Mouse (Mus musculus): ENCODE data around the gene Mob1b.

Gene Mob1b

DNA sequence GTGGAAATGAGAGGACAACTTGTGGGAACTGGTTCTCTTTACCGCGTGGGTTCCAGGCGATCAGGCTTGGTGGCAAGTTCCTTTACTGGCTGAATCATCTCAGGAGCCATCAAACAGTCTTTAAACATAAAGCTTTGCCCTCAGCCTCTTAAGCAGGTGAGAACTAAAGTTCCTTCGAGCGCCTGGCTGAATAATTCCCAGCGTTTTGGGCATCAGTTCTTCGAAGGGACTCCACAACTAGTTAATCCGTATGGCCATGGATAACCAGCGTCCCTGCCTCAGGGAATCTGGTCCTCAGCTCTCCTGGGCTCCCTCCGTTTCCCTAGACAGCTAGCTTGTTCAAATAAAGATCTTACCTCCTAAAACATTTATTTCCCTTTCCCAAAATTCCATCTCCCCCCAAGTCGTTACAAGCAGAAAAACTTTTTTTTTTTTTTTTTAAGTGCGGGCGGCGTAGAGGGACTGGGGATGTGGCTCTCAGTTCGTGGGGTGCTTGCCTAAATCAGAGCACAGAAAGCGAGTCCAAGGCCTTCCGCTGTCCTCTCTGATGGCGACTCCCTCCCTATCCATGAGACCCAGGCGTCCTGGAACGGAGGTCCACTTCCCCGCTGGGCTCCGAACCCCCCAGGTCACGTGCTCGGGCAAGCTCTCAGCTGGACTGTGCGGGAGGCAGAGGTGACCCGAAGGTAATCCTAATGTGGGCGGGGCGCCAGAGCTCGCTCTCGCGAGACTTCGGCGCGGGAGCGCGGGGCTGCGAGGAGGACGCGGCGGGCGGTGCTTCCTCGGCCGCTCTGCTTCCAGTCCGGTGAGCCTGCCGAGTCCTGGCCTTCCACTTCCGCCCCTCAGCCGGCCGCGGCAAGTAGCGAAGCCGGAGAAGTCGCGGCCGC lies at the start of gene Mob1b:
Gene Mob1b, plus strand, starts transcription at position 740 of the 887 bp plus-strand sequence.
- DNase-seq (ENCODE audit: low spot score in 2 of 2), result peak; percentile 94 to 96

DNA sequence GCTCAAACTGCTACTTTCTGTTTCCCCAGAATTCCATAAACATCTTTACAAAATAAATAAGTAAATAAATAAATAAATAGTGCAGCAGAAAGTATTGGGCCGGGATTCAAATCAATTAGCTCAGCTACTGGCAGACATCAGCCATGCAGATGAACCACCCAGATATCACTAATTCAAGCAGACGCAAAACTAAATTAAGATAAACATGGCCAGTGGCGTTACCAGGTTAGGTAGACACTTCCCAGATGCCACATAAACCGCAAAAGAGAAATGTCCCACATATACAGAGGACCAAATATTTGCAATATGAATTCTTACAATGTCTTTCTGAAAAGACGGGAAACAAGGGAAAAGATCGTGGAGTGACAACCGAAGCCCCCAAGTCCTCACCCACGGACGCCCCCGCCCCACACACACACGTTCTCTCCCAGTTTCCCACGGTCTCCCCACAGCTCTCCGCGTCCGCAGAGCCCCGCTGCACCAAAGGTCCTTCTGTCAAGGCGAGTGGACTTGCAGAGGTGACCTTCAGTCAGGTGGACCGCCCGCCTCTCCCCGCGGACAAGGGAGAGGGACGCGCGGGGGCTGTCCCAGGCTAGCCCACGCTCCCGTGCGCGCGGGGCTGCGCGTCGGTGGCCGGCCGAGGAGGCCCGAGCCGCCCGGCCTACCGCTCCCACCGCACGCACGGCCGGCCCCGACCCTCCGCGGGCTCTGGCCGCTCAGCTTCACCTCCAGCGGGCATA lies 45.8 kb upstream of the Mob1b start:
- DNase-seq (ENCODE audit: low spot score in 2 of 2), result peak in 1 of 2 experiments; percentile 8

DNA sequence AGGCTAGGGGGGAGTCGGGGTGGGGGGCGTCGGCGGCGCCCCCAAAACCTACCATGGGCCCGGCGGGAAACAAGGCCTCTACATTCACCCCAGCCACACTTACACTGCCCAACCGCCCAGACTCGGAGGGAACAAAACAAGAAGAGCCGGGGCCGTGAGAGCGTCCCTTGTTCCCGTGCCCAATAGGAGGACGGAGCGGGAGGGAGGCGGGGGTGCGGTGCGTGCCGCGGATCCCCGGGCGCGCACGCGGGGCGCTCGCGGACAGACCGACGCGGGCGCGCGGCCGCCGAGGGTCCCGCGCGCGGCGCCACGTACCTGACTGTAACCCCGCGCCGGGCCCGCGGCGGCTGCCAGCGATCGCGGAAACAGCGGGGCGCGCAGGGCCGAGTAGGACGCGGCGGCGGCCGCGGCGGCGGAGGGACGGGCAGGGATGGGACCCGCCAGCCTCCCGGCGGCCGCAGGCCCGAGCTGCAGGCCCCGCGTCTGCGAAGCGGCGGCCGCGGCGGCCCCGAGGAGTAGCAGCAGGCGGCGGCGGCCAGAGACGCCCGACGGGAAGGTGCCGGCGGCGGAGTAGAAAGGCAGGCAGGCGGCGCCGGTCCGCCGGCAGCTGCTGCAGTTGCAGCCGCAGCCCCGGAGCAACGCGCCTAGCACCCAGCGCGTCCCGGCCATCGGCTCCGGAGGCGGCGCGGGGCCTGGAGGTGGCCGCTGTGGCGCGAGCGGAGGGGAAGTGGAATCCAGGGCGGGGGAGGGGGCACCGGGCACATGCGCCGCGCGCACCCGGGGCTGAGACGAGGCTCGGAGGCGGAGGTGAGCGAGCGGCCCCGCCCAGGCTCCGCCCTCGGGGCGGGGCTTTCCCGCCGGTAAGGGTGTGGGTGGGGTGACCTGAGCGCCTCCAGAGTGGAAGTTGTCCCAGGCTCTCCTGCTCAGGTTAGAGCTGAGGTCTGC lies 44.9 kb upstream of the Mob1b start, which contains the start of gene Grsf1:
Gene Grsf1, minus strand, starts transcription at position 729 of the 945 bp plus-strand sequence.
- DNase-seq (ENCODE audit: low spot score in 2 of 2), result peak; percentile 80 to 84

DNA sequence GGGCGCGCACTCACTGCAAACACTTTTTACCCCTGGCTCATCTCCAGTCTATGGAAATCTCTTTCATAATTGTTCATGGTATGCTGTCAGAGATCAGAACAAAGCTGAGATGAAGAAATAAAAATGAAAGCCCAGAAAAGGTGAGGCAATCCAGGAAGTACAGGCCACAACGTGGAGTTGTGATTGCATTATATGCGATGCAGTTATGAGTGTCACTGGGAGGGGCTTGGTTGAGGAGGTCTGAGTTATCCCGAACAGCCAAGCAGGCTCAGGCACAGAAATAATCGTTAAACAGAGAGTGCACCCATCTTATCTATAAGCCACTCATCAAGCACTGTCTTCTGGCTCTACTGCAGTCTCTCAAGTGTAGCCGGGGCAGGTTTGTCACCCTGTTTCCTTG lies 41.7 kb upstream of the Mob1b start:
- no peak for DNase-seq (ENCODE audit: low spot score in 2 of 2)

DNA sequence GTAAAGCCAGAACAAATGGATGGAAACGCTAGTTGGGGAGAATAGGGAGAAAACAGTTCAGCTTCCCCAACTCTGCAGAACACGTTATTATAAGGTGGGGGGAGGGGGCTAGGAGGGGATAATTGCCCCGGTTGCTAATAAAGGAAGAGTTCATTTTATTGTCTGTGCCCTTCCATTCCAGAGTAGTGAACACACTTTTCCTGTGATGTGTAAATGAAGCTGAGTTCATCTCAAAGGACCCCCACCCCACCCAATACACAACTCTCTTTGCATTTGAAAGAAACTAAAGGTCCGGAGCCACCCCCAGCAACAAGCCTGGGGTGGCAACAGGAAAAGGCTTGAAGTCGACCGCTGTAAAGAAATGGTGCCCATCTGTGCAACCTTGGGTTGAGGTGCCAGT lies 41.3 kb upstream of the Mob1b start:
- no peak for DNase-seq (ENCODE audit: low spot score in 2 of 2)

DNA sequence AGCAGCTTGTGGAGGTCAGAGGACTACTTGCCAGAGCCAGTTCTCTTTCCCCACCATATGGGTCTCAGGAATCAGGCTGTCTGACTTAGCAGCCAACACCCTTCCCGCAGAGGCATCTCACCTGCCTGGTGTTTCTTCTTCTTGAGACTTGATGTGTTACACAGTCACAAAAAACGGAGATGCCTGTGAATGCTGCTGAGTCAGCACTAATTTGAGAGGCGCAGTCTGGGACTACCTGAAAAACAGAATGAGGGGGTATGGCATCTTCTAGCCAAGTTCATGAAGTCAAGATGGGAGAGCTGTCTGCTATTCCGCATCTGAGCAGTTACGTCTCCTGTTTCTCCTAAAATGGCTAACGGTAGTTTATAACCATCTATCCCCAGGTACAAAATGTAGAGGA lies 40.1 kb upstream of the Mob1b start:
- no peak for DNase-seq (ENCODE audit: low spot score in 2 of 2)

DNA sequence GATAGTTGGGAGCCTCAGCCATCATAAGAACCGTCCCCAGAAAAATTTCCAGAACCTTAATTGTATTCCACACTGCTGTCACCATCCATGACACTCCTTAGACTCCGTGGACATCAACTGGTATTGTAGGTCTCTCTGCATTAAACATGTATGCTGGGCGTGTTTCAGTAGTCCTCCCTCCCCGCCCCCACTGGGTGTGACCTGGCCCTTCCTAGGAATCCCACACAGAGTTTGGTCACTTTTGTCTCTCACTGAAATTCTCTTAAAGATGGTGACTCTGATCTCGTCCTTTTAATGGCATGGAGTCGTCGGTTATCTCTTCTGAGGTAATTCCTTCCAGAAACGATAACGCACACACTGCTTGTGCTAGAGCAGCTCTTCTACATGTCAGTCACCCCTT lies 36.9 kb upstream of the Mob1b start:
- DNase-seq (ENCODE audit: low spot score in 2 of 2), result no peak

DNA sequence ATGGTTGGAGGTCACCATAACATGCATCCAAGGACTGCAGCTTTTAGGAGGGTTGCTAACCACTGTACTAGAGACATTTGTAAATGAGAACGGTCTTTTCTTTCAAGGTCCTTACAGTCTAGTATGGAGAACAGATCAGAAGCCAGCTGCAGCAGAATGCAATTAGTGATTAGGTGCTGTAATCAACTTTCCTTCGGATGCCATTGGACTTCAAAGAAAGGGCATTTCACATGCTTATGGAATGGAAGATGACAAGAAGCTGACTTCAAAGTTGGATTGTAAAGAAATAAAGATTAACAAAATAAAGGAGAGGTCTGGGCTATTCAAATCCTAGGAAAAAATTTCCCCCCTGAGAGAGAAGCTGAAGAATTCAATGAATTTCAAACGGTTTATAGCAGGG lies 36.4 kb upstream of the Mob1b start:
- DNase-seq (ENCODE audit: low spot score in 2 of 2), result no peak

DNA sequence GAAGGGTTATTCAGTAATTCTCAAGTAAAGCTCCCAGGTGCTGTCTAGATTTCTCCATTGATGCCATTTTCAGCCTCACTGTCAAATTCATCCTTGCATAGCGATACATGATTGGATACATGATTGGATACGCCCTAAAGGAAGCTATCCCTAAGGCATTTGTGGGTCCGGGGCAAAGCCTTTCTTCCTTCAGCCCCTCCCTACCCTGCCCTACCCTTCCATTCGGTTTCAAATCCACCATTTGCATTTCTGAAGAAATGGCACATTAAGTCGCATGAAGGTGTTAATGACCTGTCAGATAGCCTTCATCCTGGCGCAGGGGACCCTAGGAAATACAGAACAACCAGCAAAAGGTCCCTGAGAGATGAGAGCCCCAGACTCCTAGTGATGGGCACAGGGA lies 35.3 kb upstream of the Mob1b start:
- DNase-seq (ENCODE audit: low spot score in 2 of 2), result no peak

DNA sequence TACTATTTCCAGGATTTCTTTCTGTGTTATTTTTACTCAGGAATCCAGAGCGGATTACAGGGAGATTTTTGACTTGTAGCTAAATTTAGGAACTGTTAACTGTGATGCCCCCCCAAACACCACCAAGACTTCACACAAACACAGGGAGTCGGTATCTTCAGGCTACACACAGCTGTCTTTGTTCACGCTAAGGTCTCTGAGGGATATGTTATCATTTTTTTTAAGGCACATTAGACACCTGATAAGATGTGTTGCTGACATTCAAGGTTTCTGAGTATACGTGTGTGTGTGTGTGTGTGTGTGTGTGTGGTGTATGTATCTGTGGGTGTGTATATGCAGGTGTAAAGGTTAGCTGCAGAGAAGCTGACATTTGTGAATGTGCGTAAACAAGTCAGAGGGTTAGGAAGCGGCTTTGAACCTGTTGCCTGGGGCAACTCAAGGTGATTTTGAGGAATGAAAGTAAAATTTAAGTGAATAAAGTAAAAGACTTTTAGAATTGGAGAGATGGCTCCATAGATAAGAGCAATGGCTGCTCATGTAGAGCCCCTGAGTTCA lies 34.8 kb upstream of the Mob1b start:
- no peak for DNase-seq (ENCODE audit: low spot score in 2 of 2)

DNA sequence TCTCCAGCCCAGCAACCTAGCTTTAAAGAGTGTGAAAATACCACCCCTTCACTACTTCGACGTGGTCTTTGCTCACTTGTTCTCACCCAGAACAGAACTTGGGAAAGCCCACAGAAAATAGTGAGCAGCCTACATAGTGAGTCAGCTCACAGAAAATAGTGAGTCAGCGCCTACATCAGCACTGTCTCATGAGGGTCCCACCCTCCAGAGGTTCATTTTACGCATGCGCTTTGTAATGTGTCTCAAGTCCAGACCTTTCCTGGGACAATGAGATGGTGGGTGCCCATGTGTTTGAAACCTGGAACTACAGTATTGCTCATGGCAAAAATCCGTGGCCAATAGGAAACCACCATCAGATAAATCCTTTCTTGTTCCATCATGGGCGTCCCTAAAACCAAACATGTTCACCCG lies 32.7 kb upstream of the Mob1b start:
- no peak for DNase-seq (ENCODE audit: low spot score in 2 of 2)

DNA sequence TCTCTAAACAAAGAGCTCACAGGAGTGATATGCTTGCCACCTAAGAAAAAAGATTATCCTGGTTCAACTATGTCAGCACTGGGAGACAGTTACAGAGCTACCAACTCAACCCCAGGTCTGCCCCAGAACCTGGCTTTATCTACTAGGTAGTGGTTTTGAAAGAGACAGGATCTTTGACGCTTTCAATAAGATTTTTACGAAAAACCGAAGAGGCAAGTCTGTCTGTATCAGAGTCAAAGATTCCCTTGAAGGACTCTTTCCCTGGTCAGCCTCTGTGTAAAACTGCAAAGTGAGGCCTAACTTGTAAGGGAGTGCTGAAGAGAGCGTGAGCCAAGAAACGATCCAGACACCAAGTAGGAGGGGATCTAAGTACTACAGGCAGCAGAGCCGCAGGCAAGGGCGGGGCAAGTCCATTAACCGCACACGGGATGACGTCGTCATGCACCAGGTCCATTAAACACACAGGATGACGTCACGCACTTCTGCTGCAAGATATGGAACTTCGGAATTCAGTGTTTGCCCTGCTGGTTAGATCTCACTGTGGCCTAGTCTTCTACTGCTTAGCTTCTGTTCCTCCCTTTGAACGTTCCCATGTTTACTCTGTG lies 32.0 kb upstream of the Mob1b start:
- DNase-seq (ENCODE audit: low spot score in 2 of 2), result no peak

DNA sequence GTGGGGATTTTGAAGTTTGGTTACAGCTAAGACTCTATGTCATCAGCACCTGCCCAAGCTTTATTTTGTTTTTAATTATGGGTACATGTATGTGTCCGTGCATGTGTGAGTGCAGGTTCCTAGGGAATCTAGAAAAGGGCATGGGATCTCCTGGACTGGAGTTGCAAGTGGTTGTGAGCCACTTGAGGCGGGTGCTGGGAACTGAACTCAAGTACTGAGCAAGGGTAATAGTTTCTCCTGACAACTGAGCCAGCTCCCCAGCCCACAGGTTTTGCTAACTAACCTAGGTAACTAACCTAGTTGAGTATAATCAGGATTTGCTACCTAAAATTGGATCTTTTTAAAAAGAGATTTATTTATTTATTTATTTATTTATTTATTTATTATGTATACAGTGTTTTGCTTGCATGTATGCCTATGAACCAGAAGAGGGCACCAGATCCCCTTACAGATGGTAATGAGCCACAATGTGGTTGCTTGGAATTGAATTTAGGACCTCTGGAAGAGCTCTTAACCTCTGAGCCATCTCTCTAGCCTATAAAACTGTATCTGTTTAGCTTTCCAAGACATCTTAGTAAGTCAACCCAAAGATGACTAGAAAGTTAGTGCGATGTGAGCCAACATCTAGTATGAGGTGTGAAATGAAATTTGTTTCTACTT lies 31.2 kb upstream of the Mob1b start:
- no peak for DNase-seq (ENCODE audit: low spot score in 2 of 2)

DNA sequence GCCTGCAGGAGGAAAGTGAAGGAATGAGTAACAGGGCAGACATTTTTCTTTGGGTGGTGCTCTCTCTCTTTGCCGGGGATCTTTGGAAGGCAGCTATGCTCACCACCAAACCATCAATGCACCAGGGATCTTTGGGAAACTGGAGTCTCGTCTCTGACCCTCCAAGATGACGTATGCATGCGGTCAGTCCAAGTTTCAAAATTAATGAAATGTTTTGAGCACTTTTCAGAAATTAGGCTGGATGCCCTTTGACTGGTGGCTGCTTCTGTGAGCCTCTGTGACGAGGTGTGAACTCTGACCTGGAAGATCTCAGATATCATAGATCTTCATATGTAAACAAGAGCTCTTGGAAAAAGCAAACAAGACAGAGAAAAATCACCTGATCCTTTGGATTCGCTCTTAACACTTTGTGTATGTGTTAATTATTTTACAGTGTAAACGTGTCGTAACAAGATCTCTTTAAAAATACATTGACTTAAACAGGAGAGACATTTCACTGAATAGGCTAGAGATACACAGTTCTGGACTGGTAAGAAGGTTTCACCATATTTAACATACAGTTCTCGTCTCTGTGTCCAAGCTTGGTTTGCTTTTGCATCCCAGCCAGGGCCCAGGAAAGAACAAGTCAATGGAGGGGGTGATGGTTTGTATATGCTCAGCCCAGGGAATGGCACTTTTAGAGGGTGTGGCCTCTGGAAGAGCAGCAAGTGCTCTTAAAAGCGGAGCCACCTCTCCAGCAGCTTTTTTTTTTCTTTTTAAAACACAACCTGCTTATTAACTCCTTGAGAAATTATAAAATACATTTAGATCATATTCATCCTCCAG lies 29.8 kb upstream of the Mob1b start:
- no peak for DNase-seq (ENCODE audit: low spot score in 2 of 2)

DNA sequence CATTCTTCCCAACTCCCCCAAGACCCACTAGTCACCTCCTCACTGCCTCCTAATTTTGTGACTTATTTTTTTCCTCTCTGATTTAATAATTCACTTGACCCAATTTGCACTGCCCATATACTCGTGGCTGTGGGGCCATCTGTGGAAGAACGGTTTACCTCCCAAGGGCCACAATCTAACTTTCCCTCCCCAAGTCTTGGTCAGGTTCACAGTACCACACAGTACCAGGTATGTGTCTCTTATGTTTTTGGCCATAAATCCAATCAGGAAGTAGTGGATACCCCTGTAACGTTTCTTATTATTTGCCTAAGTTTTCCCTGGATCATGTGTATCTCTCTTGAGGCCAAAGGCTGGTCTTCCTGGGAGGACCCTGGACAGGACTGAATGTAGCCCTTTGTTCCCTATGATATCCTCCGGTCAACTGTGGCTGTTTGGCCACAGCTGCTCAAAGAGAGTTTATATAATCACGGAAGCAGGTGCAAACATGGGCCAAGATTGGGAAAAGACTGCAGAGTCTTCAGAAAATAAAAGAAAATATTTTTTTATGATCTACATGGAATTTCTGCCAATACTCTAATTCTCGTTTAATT lies 29.1 kb upstream of the Mob1b start:
- no peak for DNase-seq (ENCODE audit: low spot score in 2 of 2)

DNA sequence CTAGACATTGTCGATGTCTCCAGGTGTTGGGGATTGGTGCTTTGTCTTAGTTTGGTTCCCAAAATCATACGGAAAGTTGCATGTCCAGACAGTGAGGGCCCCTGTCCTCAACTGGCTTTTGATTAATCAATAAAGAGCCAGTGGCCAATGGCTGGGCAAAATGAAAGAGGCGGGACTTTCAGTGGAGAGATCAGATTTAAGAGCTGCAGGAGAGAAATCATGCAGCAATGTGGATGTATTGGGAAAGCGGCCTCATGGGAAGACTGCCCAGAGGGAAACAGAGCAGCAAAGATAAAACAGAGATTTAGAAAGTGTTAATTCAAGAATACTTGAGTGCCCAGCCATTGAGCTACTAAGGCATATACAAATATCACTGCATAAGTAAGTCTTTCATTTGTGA lies 28.1 kb upstream of the Mob1b start:
- no peak for DNase-seq (ENCODE audit: low spot score in 2 of 2)

DNA sequence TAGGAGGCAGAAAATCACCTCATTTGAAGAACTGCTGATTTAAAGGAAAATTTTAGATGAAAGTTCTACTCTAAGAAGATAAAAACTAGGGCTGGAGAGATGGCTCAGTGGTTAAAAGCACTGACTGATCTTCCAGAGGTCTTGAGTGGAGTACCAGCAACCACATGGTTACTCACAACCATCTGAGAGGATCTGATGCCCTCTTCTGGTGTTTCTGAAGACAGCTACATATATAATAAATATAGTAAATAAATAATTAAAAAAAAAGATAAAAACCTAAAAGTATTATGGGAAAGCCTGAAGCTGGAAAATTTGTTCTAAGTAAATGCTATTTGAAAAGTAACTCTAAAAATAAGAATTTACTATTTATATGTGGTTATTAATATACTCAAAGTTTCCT lies 27.6 kb upstream of the Mob1b start:
- no peak for DNase-seq (ENCODE audit: low spot score in 2 of 2)

DNA sequence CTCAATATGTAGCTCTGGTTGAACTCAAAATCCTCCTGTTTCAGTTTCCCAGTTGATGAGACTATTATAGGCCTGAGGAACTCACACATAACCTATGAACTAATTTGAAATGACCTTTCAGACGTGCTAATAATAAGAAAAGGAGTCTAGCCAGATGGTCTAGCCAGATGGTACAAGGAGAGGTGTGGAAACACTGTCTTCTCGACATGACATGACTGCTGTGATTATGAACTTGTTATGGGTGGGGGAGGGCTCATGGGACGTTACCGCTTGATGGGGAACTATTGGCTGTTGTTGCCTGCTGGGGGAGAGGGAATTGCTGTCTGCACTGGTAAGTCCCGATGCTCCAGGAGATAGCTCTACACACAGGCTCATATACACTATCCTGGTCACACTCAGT lies 23.4 kb upstream of the Mob1b start:
- DNase-seq (ENCODE audit: low spot score in 2 of 2), result no peak

DNA sequence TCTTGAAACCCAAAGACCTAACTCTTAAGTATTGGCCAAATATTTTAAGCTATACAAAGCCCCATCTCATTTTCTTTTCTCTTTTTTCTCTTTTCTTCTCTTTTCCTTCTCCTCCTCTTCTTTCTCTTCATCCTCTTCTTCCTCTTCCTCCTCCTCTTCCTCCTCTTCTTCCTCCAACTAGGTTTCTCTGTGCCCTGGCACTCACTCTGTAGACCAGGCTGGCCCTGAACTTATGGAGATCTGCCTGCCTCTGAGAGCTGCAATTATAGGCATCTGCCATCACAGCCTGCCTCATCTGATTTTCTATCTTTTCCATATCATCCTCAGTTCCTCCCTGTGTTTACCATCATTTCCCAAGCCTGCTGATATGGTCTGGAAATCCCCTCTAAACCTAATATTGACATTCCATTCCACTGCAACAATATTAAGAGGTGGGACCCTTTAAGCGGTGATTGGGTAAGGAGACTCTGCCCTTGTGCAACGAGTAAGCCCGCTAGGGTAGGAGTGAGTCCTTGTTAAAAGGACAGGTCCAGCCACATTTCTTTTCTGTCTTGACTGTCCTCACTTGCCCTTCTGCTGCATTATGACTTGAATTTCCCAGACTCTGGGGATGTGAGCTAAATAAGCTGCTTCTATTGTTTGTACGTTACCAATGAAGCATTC lies 21.3 kb upstream of the Mob1b start:
- DNase-seq (ENCODE audit: low spot score in 2 of 2), result no peak
